Mouse (Mus musculus) kidney, adult 2 months (tissue): ENCODE results near the gene Cnot6.

ENCODE experiments used
- CTCF ChIP-seq: fragments of 200-500 bp; conservative IDR thresholded peaks from 2 replicates; pipeline ENCODE4 v1.5.1; 2011; ENCODE audit warnings: low read depth, mild to moderate bottlenecking, control low read depth, low read length, moderate library complexity, mixed read lengths; ENCODE audit not compliant: insufficient read depth, insufficient read length
- POLR2A ChIP-seq: fragments of 200-500 bp; IDR thresholded peaks from one replicate; pipeline ENCODE4 v1.6.1; 2011; ENCODE audit warnings: low read depth, low read length, control low read depth

DNA sequence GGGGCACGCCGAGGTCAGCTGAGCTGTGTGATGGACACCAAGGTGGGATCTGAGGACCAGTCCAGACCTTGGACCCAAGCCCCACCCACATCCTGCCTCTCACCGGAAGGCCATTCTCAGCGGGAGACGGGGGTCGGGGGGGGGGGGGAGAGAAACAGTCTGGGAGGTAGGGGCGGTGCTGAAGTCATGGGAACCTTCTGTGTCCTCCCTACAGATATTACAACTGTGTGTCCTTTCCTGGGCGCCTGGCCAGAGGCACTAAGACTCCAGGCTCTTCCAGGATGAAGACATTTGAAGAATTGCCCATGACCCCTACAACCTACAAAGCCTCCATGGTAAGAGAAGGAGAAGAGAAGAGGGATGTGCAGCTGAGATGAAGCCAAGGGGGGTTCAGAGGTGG is 66.8 kb downstream of the Cnot6 start:
- TF ChIP-seq CTCF (no peak), POLR2A (no peak)
